Mouse (Mus musculus) left cerebral cortex, adult 9 months (tissue): ENCODE data around the gene Rpap3.

Experiments used
- DNase-seq, 2 experiments: peaks; one replicate each; pipeline ENCODE4 v3.0.0; 2022; ENCODE audit warnings: low spot score in 2 of 2

The Rpap3 gene

GRCm38 (mm10) chr15:97648176-97648575, 57.4 kb downstream of the Rpap3 start:
- peak in 1 of 2 experiments; percentile 48 for DNase-seq

DNA sequence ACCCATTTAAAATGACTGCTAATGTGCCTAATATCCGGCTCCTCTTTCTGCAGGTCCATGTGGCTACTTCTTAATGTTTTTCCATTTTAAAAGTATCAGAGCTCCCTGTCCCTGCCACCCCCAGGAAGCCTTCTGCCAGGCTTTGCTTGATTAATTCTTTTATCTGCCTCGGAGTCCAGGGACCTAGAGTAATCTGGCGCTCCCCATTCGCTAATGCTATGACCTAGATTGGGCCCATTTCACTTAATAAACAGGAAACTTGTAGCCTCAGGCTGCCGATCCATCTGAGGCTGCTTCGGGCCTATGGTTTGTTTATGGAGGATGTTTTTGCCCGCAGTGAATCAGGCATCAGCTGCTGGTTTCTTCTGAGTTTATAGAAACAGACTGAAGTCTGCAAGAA, 59.2 kb downstream of the Rpap3 start:
- no peak for DNase-seq

DNA sequence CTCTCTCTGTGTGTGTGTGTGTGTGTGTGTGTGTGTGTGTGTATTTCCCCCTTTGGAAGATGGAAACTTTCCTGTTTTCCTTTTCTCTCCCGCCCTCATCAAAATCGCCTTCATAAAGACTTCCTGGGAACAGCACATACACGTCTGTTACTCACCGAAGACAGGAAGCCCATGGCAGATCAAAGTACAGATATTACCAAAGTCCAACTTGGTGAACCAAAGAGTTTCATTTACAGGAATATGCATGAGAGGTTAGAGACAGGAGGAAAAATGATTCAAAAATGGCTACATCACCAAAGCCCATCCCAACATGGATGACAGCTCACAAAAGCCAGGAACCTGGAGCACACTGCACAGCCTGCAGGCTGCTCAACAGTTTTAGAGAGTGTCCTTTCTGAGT, 61.6 kb downstream of the Rpap3 start:
- DNase-seq: no peak
